Mouse (Mus musculus) intestine, embryonic 16.5 days (tissue): ENCODE data around the gene 3110082J24Rik. TPM values are rescaled to one million over a fixed set of nuclear protein-coding genes. Genes with fewer than 3 reads are reported as not detected.
A peak's percentile ranks its signal among the peaks of the same experiment; 100 is the strongest.

Experiments
- ATAC-seq: fragments of 200-750 bp; cut with Nextera tagmentation; 2 replicates; pipeline ENCODE4 v1.8.0; 2017; ENCODE audit warnings: moderate TSS enrichment, moderate library complexity
- H3K27ac ChIP-seq: fragments of 300-500 bp; sonication (generic); 2 replicates; pipeline ENCODE4 v1.5.1; 2014; ENCODE audit warnings: mild to moderate bottlenecking, low read length
- H3K27me3 ChIP-seq: fragments of 300-500 bp; sonication (generic); replicated peaks from 2 replicates; pipeline ENCODE4 v1.6.1; 2014; ENCODE audit warnings: low read length, control low read depth, mixed read lengths; ENCODE audit not compliant: control insufficient read depth, insufficient read depth
- H3K36me3 ChIP-seq: fragments of 300-500 bp; sonication (generic); 2 replicates; pipeline ENCODE4 v1.6.1; 2014; ENCODE audit warnings: low read length, control low read depth; ENCODE audit not compliant: control insufficient read depth, insufficient read depth
- H3K4me1 ChIP-seq: fragments of 300-500 bp; sonication (generic); 2 replicates; pipeline ENCODE4 v1.6.1; 2014; ENCODE audit warnings: low read length, control low read depth, mixed read lengths; ENCODE audit not compliant: control insufficient read depth, insufficient read depth
- H3K4me2 ChIP-seq: fragments of 300-500 bp; sonication (generic); 2 replicates; pipeline ENCODE4 v1.6.1; 2014; ENCODE audit warnings: low read depth, low read length, control low read depth
- H3K4me3 ChIP-seq: fragments of 300-500 bp; sonication (generic); 2 replicates; pipeline ENCODE4 v1.5.1; 2014; ENCODE audit warnings: mild to moderate bottlenecking, low read length
- H3K9ac ChIP-seq: fragments of 300-500 bp; sonication (generic); 2 replicates; pipeline ENCODE4 v1.6.1; 2014; ENCODE audit warnings: low read depth, low read length
- H3K9me3 ChIP-seq: fragments of 300-500 bp; sonication (generic); 2 replicates; pipeline ENCODE4 v1.6.1; 2016; ENCODE audit warnings: low read length, control low read depth; ENCODE audit not compliant: control insufficient read depth
- WGBS: fragments of 180-500 bp; shearing (Covaris S2); extraction: QIAGEN DNeasy Blood & Tissue Kit; methylation state at CpG from one replicate; pipeline ENCODE4 v1.1.7; 2014; 5-methylcytosine and 5-hydroxymethylcytosine counted together
- polyA plus RNA-seq: library from polyadenylated mRNA; unstranded; fragments of >200 nt; fragmentation: Nextera tagmentation; extraction: Ambion mirVana; gene quantifications from 2 replicates; pipeline ENCODE4 v1.2.1, GENCODE M21; 2015

3110082J24Rik gene
- polyA plus RNA-seq, 1 experiment from 2014 or later: not detected

GRCm38 (mm10) chr5:30103340-30103739 lies 2.5 kb downstream of the 3110082J24Rik start:
- Histone ChIP-seq H3K9ac (no peak overlapping the region), H3K27me3 (peaks cover 33% of the 10 kb centered on the region), H3K27ac (no peak overlapping the region), H3K4me1 (peaks cover 11% of the 10 kb centered on the region), H3K4me2 (no peak overlapping the region), H3K4me3 (no peak overlapping the region), H3K9me3 (no peaks in the 10 kb centered on the region), H3K36me3 (no peaks in the 10 kb centered on the region)
- ATAC-seq: no peak
- 78% methylated on average over 3 of the region's 3 CpGs for WGBS

- no peak for ATAC-seq
- H3K9me3 ChIP-seq: no peaks in the 10 kb centered on the region
- H3K36me3 ChIP-seq: no peaks in the 10 kb centered on the region
- peaks cover 2% of the 10 kb centered on the region; the same call in 1 of the 2 replicates for H3K27me3 ChIP-seq
- H3K4me3 ChIP-seq: no peak overlapping the region
- H3K4me1 ChIP-seq: no peaks in the 10 kb centered on the region
- 88% methylated on average over 1 of the region's 1 CpGs for WGBS
- H3K9ac ChIP-seq: no peak overlapping the region
- no peak overlapping the region for H3K27ac ChIP-seq
- no peak overlapping the region for H3K4me2 ChIP-seq
Observed at GRCm38 (mm10) chr5:30098260-30098659, 7.6 kb downstream of the 3110082J24Rik start.

GRCm38 (mm10) chr5:30095731-30096130 lies 10.2 kb downstream of the 3110082J24Rik start:
- ATAC-seq: no peak
- Histone ChIP-seq H3K27ac (no peak overlapping the region), H3K36me3 (no peaks in the 10 kb centered on the region), H3K4me1 (no peaks in the 10 kb centered on the region), H3K4me2 (no peak overlapping the region), H3K4me3 (no peak overlapping the region), H3K9me3 (no peaks in the 10 kb centered on the region), H3K27me3 (no peaks in the 10 kb centered on the region), H3K9ac (no peak overlapping the region)
- WGBS: 67% methylated on average over 6 of the region's 6 CpGs

- H3K9ac ChIP-seq: no peak overlapping the region
- H3K9me3 ChIP-seq: no peaks in the 10 kb centered on the region
- H3K36me3 ChIP-seq: no peaks in the 10 kb centered on the region
- H3K27me3 ChIP-seq: no peaks in the 10 kb centered on the region
- H3K4me3 ChIP-seq: no peak overlapping the region
- WGBS: 49% methylated on average over 2 of the region's 2 CpGs
- H3K27ac ChIP-seq: no peak overlapping the region
- no peaks in the 10 kb centered on the region for H3K4me1 ChIP-seq
- no peak for ATAC-seq
- no peak overlapping the region for H3K4me2 ChIP-seq
Observed at GRCm38 (mm10) chr5:30094399-30094798, 11.5 kb downstream of the 3110082J24Rik start.

- H3K9ac ChIP-seq: no peak overlapping the region
- ATAC-seq: no peak
- H3K36me3 ChIP-seq: no peaks in the 10 kb centered on the region
- H3K4me3 ChIP-seq: no peak overlapping the region
- H3K4me2 ChIP-seq: no peak overlapping the region
- H3K27ac ChIP-seq: no peak overlapping the region
- 55% methylated on average over 13 of the region's 13 CpGs for WGBS
- no peaks in the 10 kb centered on the region for H3K4me1 ChIP-seq
- no peaks in the 10 kb centered on the region for H3K9me3 ChIP-seq
- no peaks in the 10 kb centered on the region for H3K27me3 ChIP-seq
Observed at GRCm38 (mm10) chr5:30092701-30093100, 13.2 kb downstream of the 3110082J24Rik start.

GRCm38 (mm10) chr5:30072825-30073821 lies 32.8 kb downstream of the 3110082J24Rik start, which contains the start of gene Tyms:
TSS of gene Tyms (minus strand) at chr5:30073617.
- Histone ChIP-seq H3K27ac (peak within 1 kb of the TSS; percentile 88), H3K4me1 (peaks cover 12% of the 10 kb centered on the region), H3K27me3 (no peaks in the 10 kb centered on the region), H3K9me3 (no peaks in the 10 kb centered on the region), H3K4me2 (peak within 1 kb of the TSS; percentile 81), H3K36me3 (peaks cover 7% of the 10 kb centered on the region; the same call in 1 of the 2 replicates), H3K9ac (peak within 1 kb of the TSS; percentile 88), H3K4me3 (peak within 1 kb of the TSS; percentile 88)
- under 1% methylated on average over 45 of the region's 45 CpGs for WGBS
- peak; percentile 96 for ATAC-seq

GRCm38 (mm10) chr5:30072377-30072776 lies 33.5 kb downstream of the 3110082J24Rik start:
- ATAC-seq: no peak
- WGBS: 27% methylated on average over 3 of the region's 3 CpGs
- peak overlapping the region; percentile 88 for H3K4me3 ChIP-seq
- peak overlapping the region; percentile 88 for H3K9ac ChIP-seq
- no peak overlapping the region for H3K27ac ChIP-seq
- peaks cover 7% of the 10 kb centered on the region; the same call in 1 of the 2 replicates for H3K36me3 ChIP-seq
- H3K4me2 ChIP-seq: peak overlapping the region; percentile 81
- no peaks in the 10 kb centered on the region for H3K27me3 ChIP-seq
- no peaks in the 10 kb centered on the region for H3K9me3 ChIP-seq
- H3K4me1 ChIP-seq: peaks cover 12% of the 10 kb centered on the region

GRCm38 (mm10) chr5:30071677-30072076 lies 34.2 kb downstream of the 3110082J24Rik start:
- Histone ChIP-seq H3K4me3 (peak overlapping the region; percentile 88), H3K4me1 (peaks cover 12% of the 10 kb centered on the region), H3K27me3 (no peaks in the 10 kb centered on the region), H3K36me3 (peaks cover 7% of the 10 kb centered on the region; the same call in 1 of the 2 replicates), H3K9ac (peak overlapping the region; percentile 56), H3K27ac (no peak overlapping the region), H3K4me2 (peak overlapping the region; percentile 81), H3K9me3 (no peaks in the 10 kb centered on the region)
- WGBS: 71% methylated on average over 6 of the region's 6 CpGs
- ATAC-seq: no peak

- ATAC-seq: no peak
- Histone ChIP-seq H3K36me3 (peaks cover 10% of the 10 kb centered on the region; the same call in 1 of the 2 replicates), H3K4me2 (no peak overlapping the region), H3K27ac (no peak overlapping the region), H3K4me1 (peaks cover 8% of the 10 kb centered on the region), H3K9me3 (no peaks in the 10 kb centered on the region), H3K9ac (no peak overlapping the region), H3K27me3 (no peaks in the 10 kb centered on the region), H3K4me3 (no peak overlapping the region)
- 56% methylated on average over 6 of the region's 6 CpGs for WGBS
Observed at GRCm38 (mm10) chr5:30067726-30068125, 38.2 kb downstream of the 3110082J24Rik start.
